Mouse (Mus musculus) heart, embryonic 10.5 days (tissue): ENCODE results near the gene Rab27a. TPM values are rescaled to one million over a fixed set of nuclear protein-coding genes. Genes with fewer than 3 reads are reported as not detected.

ENCODE experiments used
- DNase-seq: peaks from one replicate; pipeline ENCODE4 v3.0.0-alpha.2; 2017; ENCODE audit warnings: low spot score
- H3K27ac ChIP-seq: fragments of 300-500 bp; sonication (generic); 2 replicates; pipeline ENCODE4 v1.5.1; 2016; ENCODE audit warnings: mild to moderate bottlenecking
- H3K27me3 ChIP-seq: fragments of 300-500 bp; sonication (generic); 2 replicates; pipeline ENCODE4 v1.6.1; 2016; ENCODE audit warnings: mild to moderate bottlenecking; ENCODE audit not compliant: poor library complexity, insufficient read depth, severe bottlenecking
- H3K36me3 ChIP-seq: fragments of 300-500 bp; sonication (generic); 2 replicates; pipeline ENCODE4 v1.6.1; 2016; ENCODE audit warnings: mild to moderate bottlenecking, moderate library complexity
- H3K4me1 ChIP-seq: fragments of 300-500 bp; sonication (generic); 2 replicates; pipeline ENCODE4 v1.6.1; 2016; ENCODE audit warnings: mild to moderate bottlenecking
- H3K4me3 ChIP-seq: fragments of 300-500 bp; sonication (generic); 2 replicates; pipeline ENCODE4 v1.5.1; 2016; ENCODE audit warnings: mild to moderate bottlenecking, moderate library complexity
- H3K9me3 ChIP-seq: fragments of 300-500 bp; sonication (generic); 2 replicates; pipeline ENCODE4 v1.6.1; 2016; ENCODE audit warnings: mild to moderate bottlenecking, moderate library complexity
- WGBS: fragments of 180-500 bp; shearing (Covaris S2); methylation state at CpG from one replicate; pipeline ENCODE4 v1.1.7; 2016; 5-methylcytosine and 5-hydroxymethylcytosine counted together
- polyA plus RNA-seq: library from polyadenylated mRNA; unstranded; fragments of >200 nt; fragmentation: Nextera tagmentation; extraction: Ambion mirVana; gene quantifications from 2 replicates; pipeline ENCODE4 v1.2.1, GENCODE M21; 2016

The Rab27a gene
- polyA plus RNA-seq, 1 experiment from 2014 or later, result 3.5 TPM

GRCm38 (mm10) chr9:73020566-73021097 lies 24.0 kb upstream of the Rab27a start:
- Histone ChIP-seq H3K9me3 (no peaks in the 10 kb centered on the region), H3K36me3 (peaks cover 52% of the 10 kb centered on the region)
- 91% methylated on average over 5 of the region's 5 CpGs for WGBS

GRCm38 (mm10) chr9:73025818-73026636 lies 18.6 kb upstream of the Rab27a start:
- H3K27me3 ChIP-seq, result no peaks in the 10 kb centered on the region
- H3K9me3 ChIP-seq, result no peaks in the 10 kb centered on the region
- H3K36me3 ChIP-seq, result peaks cover 27% of the 10 kb centered on the region
- 15% methylated on average over 16 of the region's 17 CpGs for whole genome bisulfite sequencing
- H3K4me3 ChIP-seq, result peak overlapping the region; percentile 43
- peak; percentile 81 for DNase-seq
- peaks cover 10% of the 10 kb centered on the region for H3K4me1 ChIP-seq
- peak overlapping the region; percentile 72 for H3K27ac ChIP-seq

More at GRCm38 (mm10) chr9:73020566-73021097, 24.0 kb upstream of the Rab27a start:
- Histone ChIP-seq H3K4me3 (no peak overlapping the region), H3K27ac (no peak overlapping the region), H3K4me1 (peaks cover under 1% of the 10 kb centered on the region), H3K27me3 (no peaks in the 10 kb centered on the region)
- no peak for DNase-seq

- no peaks in the 10 kb centered on the region for H3K27me3 ChIP-seq
- no peaks in the 10 kb centered on the region for H3K9me3 ChIP-seq
- H3K36me3 ChIP-seq, result peaks cover 42% of the 10 kb centered on the region
- 88% methylated on average over 1 of the region's 1 CpGs for WGBS
- H3K4me1 ChIP-seq, result peaks cover 10% of the 10 kb centered on the region
- no peak for DNase-seq
- no peak overlapping the region for H3K27ac ChIP-seq
- H3K4me3 ChIP-seq, result no peak overlapping the region
Measured at GRCm38 (mm10) chr9:73030443-73030842, 14.2 kb upstream of the Rab27a start.

GRCm38 (mm10) chr9:73031421-73031820 lies 13.2 kb upstream of the Rab27a start:
- Histone ChIP-seq H3K4me1 (peaks cover 1% of the 10 kb centered on the region; the same call in 1 of the 2 replicates), H3K9me3 (no peaks in the 10 kb centered on the region), H3K27ac (no peak overlapping the region), H3K27me3 (no peaks in the 10 kb centered on the region), H3K4me3 (no peak overlapping the region), H3K36me3 (peaks cover 42% of the 10 kb centered on the region)
- no peak for DNase-seq
- 57% methylated on average over 4 of the region's 4 CpGs for WGBS

- 92% methylated on average over 1 of the region's 1 CpGs for WGBS
Measured at GRCm38 (mm10) chr9:73033406-73033805, 11.2 kb upstream of the Rab27a start.

GRCm38 (mm10) chr9:73039222-73039945 lies 5.3 kb upstream of the Rab27a start:
- H3K9me3 ChIP-seq, result no peaks in the 10 kb centered on the region
- DNase-seq, result peak; percentile 96
- peaks cover 23% of the 10 kb centered on the region for H3K4me1 ChIP-seq
- peak overlapping the region; percentile 92 for H3K27ac ChIP-seq
- under 1% methylated on average over 49 of the region's 49 CpGs for WGBS
- H3K27me3 ChIP-seq, result no peaks in the 10 kb centered on the region
- peak overlapping the region; percentile 90 for H3K4me3 ChIP-seq
- peaks cover 2% of the 10 kb centered on the region; the same call in 1 of the 2 replicates for H3K36me3 ChIP-seq

More at GRCm38 (mm10) chr9:73033406-73033805, 11.2 kb upstream of the Rab27a start:
- peaks cover 42% of the 10 kb centered on the region for H3K36me3 ChIP-seq
- H3K4me1 ChIP-seq, result no peaks in the 10 kb centered on the region
- no peaks in the 10 kb centered on the region for H3K27me3 ChIP-seq
- no peaks in the 10 kb centered on the region for H3K9me3 ChIP-seq
- no peak overlapping the region for H3K4me3 ChIP-seq
- no peak for DNase-seq
- H3K27ac ChIP-seq, result no peak overlapping the region

DNA sequence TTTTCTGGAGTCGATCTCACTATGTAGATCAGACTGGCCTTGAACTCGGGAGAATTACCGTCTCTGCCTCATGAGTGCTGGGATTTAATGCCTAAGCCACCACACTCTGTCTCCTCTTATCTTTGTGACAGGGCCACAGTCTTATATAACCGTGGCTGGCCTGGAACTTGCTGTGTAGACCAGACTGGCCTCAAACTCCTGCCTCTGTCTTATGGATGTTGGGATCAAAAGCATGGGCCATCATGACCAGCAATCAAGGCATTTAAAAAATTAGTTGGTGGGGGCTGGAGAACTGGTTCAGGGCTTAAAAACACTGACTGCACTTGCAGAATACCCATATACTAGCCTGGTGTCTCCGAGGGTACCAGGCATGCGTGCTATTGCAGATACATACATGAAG lies 4.6 kb upstream of the Rab27a start, which contains the start of gene Pigb:
TSS of gene Pigb (minus strand) at position 299 of the 400 bp plus-strand sequence.
- H3K4me3 ChIP-seq, result peak within 1 kb of the TSS; percentile 90
- 30% methylated on average over 6 of the region's 6 CpGs for WGBS
- H3K27ac ChIP-seq, result peak within 1 kb of the TSS; percentile 92
- H3K27me3 ChIP-seq, result no peaks in the 10 kb centered on the region
- DNase-seq, result no peak
- peaks cover 26% of the 10 kb centered on the region for H3K4me1 ChIP-seq
- H3K9me3 ChIP-seq, result no peaks in the 10 kb centered on the region
- H3K36me3 ChIP-seq, result no peaks in the 10 kb centered on the region

DNA sequence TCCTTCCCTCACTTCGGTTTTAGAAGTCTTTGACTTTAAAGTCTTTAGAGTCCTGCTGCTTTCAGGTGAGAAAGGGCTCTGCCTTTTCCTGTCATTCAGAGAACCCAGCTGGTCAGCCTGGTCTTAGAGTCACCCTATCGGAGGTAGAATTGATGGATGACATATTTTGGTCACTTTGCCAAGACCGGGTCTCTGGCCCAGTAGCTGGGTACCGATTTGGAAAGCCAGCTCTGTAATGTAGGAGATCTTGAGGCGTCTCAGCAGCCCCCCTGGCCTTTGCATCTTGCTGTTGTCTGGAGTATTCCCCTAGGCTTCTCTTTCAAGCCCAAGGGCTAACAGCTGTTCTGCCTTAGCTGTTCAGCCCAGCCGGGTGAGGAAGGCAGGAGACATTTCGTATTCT lies 550 bp downstream of the Rab27a start:
- no peak for DNase-seq
- H3K27me3 ChIP-seq, result no peaks in the 10 kb centered on the region; the same call in 1 of the 2 replicates
- peak overlapping the region; percentile 68 for H3K4me3 ChIP-seq
- 10% methylated on average over 7 of the region's 7 CpGs for WGBS
- peak overlapping the region; percentile 77; the same call in 1 of the 2 replicates for H3K27ac ChIP-seq
- H3K9me3 ChIP-seq, result no peaks in the 10 kb centered on the region
- H3K36me3 ChIP-seq, result no peaks in the 10 kb centered on the region
- H3K4me1 ChIP-seq, result peaks cover 15% of the 10 kb centered on the region

GRCm38 (mm10) chr9:73045711-73046110 lies 1.1 kb downstream of the Rab27a start:
- peak overlapping the region; percentile 68; the same call in 1 of the 2 replicates for H3K4me3 ChIP-seq
- peaks cover 10% of the 10 kb centered on the region for H3K4me1 ChIP-seq
- H3K36me3 ChIP-seq, result no peaks in the 10 kb centered on the region
- H3K9me3 ChIP-seq, result no peaks in the 10 kb centered on the region
- DNase-seq, result no peak
- H3K27ac ChIP-seq, result no peak overlapping the region
- WGBS, result 64% methylated on average over 10 of the region's 10 CpGs
- no peaks in the 10 kb centered on the region; the same call in 1 of the 2 replicates for H3K27me3 ChIP-seq

DNA sequence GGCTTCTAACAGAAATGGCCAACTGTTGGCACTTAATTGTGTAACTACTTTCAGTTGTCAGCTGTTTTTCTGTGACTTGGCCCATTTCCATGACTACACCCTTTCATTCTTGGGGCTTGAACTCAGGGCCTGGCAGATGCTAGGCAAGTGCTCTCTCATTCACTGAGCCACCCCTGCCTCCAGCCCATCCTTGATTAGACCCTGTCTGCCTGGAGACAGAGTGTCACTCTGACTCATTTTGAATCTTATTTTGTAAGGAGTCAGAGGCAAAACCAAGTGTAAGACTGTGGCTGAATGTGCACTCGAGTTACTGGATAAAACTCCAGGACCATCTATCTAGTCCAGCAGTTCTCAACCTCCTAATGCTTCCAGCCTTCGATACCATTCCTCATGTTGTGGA lies 3.3 kb downstream of the Rab27a start:
- no peaks in the 10 kb centered on the region for H3K9me3 ChIP-seq
- no peak for DNase-seq

GRCm38 (mm10) chr9:73048927-73049326 lies 4.3 kb downstream of the Rab27a start:
- no peak for DNase-seq
- Histone ChIP-seq H3K27ac (no peak overlapping the region), H3K4me1 (peaks cover 11% of the 10 kb centered on the region), H3K9me3 (no peaks in the 10 kb centered on the region), H3K27me3 (no peaks in the 10 kb centered on the region; the same call in 1 of the 2 replicates), H3K4me3 (no peak overlapping the region), H3K36me3 (no peaks in the 10 kb centered on the region)
- WGBS, result 9% methylated on average over 4 of the region's 4 CpGs

More for the DNA sequence above, 3.3 kb downstream of the Rab27a start:
- no peak overlapping the region for H3K27ac ChIP-seq
- no peaks in the 10 kb centered on the region; the same call in 1 of the 2 replicates for H3K27me3 ChIP-seq
- H3K4me3 ChIP-seq, result no peak overlapping the region
- H3K36me3 ChIP-seq, result no peaks in the 10 kb centered on the region
- 83% methylated on average over 2 of the region's 2 CpGs for WGBS
- peaks cover 12% of the 10 kb centered on the region for H3K4me1 ChIP-seq

GRCm38 (mm10) chr9:73049833-73050232 lies 5.2 kb downstream of the Rab27a start:
- Histone ChIP-seq H3K27me3 (no peaks in the 10 kb centered on the region; the same call in 1 of the 2 replicates), H3K4me1 (0 out of 2 replicates have a peak, but pooled peaks cover 3% of the 10 kb centered on the region), H3K9me3 (no peaks in the 10 kb centered on the region), H3K36me3 (no peaks in the 10 kb centered on the region), H3K4me3 (no peak overlapping the region), H3K27ac (no peak overlapping the region)
- no peak for DNase-seq
- 71% methylated on average over 5 of the region's 5 CpGs for WGBS
